Mouse (Mus musculus) C2C12 (cell line): ENCODE measurements around the gene Mlkl. TPM values are rescaled to one million over a fixed set of nuclear protein-coding genes. Genes with fewer than 3 reads are reported as not detected.

Source experiments
- H3K27me3 ChIP-seq: one replicate; pipeline ENCODE4 v1.6.1; 2011; ENCODE audit not compliant: control insufficient read depth, insufficient read depth, insufficient read length
- H3K36me3 ChIP-seq: one replicate; pipeline ENCODE4 v1.6.1; 2011; ENCODE audit not compliant: control insufficient read depth, insufficient read depth
- H3K4me3 ChIP-seq: one replicate; pipeline ENCODE4 v1.5.1; 2011; ENCODE audit warnings: mild to moderate bottlenecking, control low read depth; ENCODE audit not compliant: poor library complexity, insufficient read depth, severe bottlenecking
- H3K79me2 ChIP-seq: one replicate; pipeline ENCODE4 v1.6.1; 2011; ENCODE audit not compliant: control insufficient read depth, insufficient read depth
- H3K79me3 ChIP-seq: one replicate; pipeline ENCODE4 v1.6.1; 2011; ENCODE audit warnings: low read depth, control low read depth
- H3ac ChIP-seq: one replicate; pipeline ENCODE3; 2011; ENCODE audit warnings: low read depth; ENCODE audit not compliant: control insufficient read depth, insufficient read length
- CEBPB ChIP-seq: IDR thresholded peaks from one replicate; pipeline ENCODE4 v1.6.1; 2011; ENCODE audit warnings: low read depth, mild to moderate bottlenecking, control low read depth, moderate library complexity
- CTCF ChIP-seq: IDR thresholded peaks from one replicate; pipeline ENCODE4 v1.5.1; 2011; ENCODE audit not compliant: control insufficient read depth, insufficient read depth, insufficient read length
- FOSL1 ChIP-seq: IDR thresholded peaks from one replicate; pipeline ENCODE4 v1.8.0; 2011; ENCODE audit warnings: mild to moderate bottlenecking, low read length; ENCODE audit not compliant: poor library complexity, insufficient read depth, severe bottlenecking
- MAX ChIP-seq: IDR thresholded peaks from one replicate; pipeline ENCODE4 v1.6.1; 2011; ENCODE audit warnings: mild to moderate bottlenecking, control low read depth
- MYOD1 ChIP-seq: IDR thresholded peaks from one replicate; pipeline ENCODE4 v1.6.1; 2011; ENCODE audit warnings: low read depth; ENCODE audit not compliant: control insufficient read depth, insufficient read length
- MYOG ChIP-seq: IDR thresholded peaks from one replicate; pipeline ENCODE4 v1.6.1; 2011; ENCODE audit not compliant: control insufficient read depth, insufficient read length; ENCODE audit errors: extremely low read depth
- USF1 ChIP-seq: IDR thresholded peaks from one replicate; pipeline ENCODE4 v1.6.1; 2011; ENCODE audit warnings: low read depth, mild to moderate bottlenecking, control low read depth, moderate library complexity
- long read RNA-seq, 2 experiments: library from polyadenylated mRNA; unstranded; transcript quantifications; one replicate each; pipeline ENCODE4 v2.0.0; 2019 to 2020
- polyA plus RNA-seq: library from polyadenylated mRNA; unstranded; fragments of >200 nt; fragmentation: generic; extraction: Trizol; gene quantifications from one replicate; pipeline ENCODE4 v1.2.1, GENCODE M21; 2012; ENCODE audit warnings: missing spikeins

The Mlkl gene
- polyA plus RNA-seq: 20.1 TPM
- long read RNA-seq, experiment 1, transcript Mlkl-202 (11 exons, 1,976 nt): major isoform, 22 of 27 reads
- long read RNA-seq, experiment 1, partial matches to known transcripts: 0 of 27 reads
- long read RNA-seq, experiment 1, other reads (novel, unspliced or antisense): 4 of 27 reads
- long read RNA-seq, experiment 2, transcript Mlkl-201 (11 exons, 2,003 nt): minor isoform, 10 of 182 reads
- long read RNA-seq, experiment 2, transcript Mlkl-202 (11 exons, 1,976 nt): major isoform, 154 of 182 reads
- long read RNA-seq, experiment 2, partial matches to known transcripts: 1 of 182 reads
- long read RNA-seq, experiment 2, other reads (novel, unspliced or antisense): 17 of 182 reads

- Histone ChIP-seq H3ac (peak within 1 kb of the TSS; percentile 52), H3K36me3 (peaks cover 13% of the 10 kb centered on the region), H3K27me3 (no peaks in the 10 kb centered on the region), H3K79me2 (peaks cover 46% of the 10 kb centered on the region), H3K79me3 (peaks cover 28% of the 10 kb centered on the region), H3K4me3 (peak within 1 kb of the TSS; percentile 61)
- TF ChIP-seq MYOG: no peak
- peak; percentile 20 for TF ChIP-seq MAX
These were observed at the start of gene Mlkl for GRCm38 (mm10) chr8:111337890-111338347. Gene Mlkl (minus strand): TSS chr8:111338177.

- TF ChIP-seq USF1 (no peak), FOSL1 (no peak), MYOG (no peak), MYOD1 (no peak), CEBPB (no peak), MAX (no peak), CTCF (no peak)
- no peaks in the 10 kb centered on the region for H3K79me2 ChIP-seq
These were observed 47.9 kb upstream of the Mlkl start for GRCm38 (mm10) chr8:111385915-111386314.

GRCm38 (mm10) chr8:111384628-111385027 lies 46.7 kb upstream of the Mlkl start:
- no peak overlapping the region for H3ac ChIP-seq
- no peaks in the 10 kb centered on the region for H3K36me3 ChIP-seq
- H3K79me2 ChIP-seq: no peaks in the 10 kb centered on the region
- H3K4me3 ChIP-seq: no peak overlapping the region
- TF ChIP-seq USF1: no peak
- H3K27me3 ChIP-seq: peaks cover 17% of the 10 kb centered on the region
- H3K79me3 ChIP-seq: no peaks in the 10 kb centered on the region

More at GRCm38 (mm10) chr8:111385915-111386314, 47.9 kb upstream of the Mlkl start:
- Histone ChIP-seq H3ac (no peak overlapping the region), H3K27me3 (peaks cover 17% of the 10 kb centered on the region), H3K36me3 (no peaks in the 10 kb centered on the region), H3K4me3 (no peak overlapping the region), H3K79me3 (no peaks in the 10 kb centered on the region)

- no peak overlapping the region for H3ac ChIP-seq
- no peak overlapping the region for H3K4me3 ChIP-seq
- TF ChIP-seq CEBPB: no peak
- no peak for TF ChIP-seq MYOG
- TF ChIP-seq CTCF: no peak
- H3K36me3 ChIP-seq: no peaks in the 10 kb centered on the region
- no peaks in the 10 kb centered on the region for H3K79me2 ChIP-seq
- H3K79me3 ChIP-seq: no peaks in the 10 kb centered on the region
- peaks cover 10% of the 10 kb centered on the region for H3K27me3 ChIP-seq
These were observed 37.2 kb upstream of the Mlkl start for GRCm38 (mm10) chr8:111375192-111375591.

- no peaks in the 10 kb centered on the region for H3K79me3 ChIP-seq
- TF ChIP-seq MYOD1 (no peak), MYOG (no peak), CEBPB (no peak), CTCF (no peak), USF1 (no peak), FOSL1 (no peak), MAX (no peak)
- H3K79me2 ChIP-seq: no peaks in the 10 kb centered on the region
- H3K27me3 ChIP-seq: peaks cover 6% of the 10 kb centered on the region
- H3K4me3 ChIP-seq: no peak overlapping the region
- no peaks in the 10 kb centered on the region for H3K36me3 ChIP-seq
- H3ac ChIP-seq: no peak overlapping the region
These were observed 31.7 kb upstream of the Mlkl start for GRCm38 (mm10) chr8:111369711-111370110.

- TF ChIP-seq USF1 (no peak), MYOG (no peak), FOSL1 (no peak), MYOD1 (no peak), CEBPB (no peak), MAX (no peak), CTCF (no peak)
- Histone ChIP-seq H3ac (no peak overlapping the region), H3K36me3 (no peaks in the 10 kb centered on the region), H3K79me2 (no peaks in the 10 kb centered on the region), H3K79me3 (no peaks in the 10 kb centered on the region), H3K27me3 (peaks cover 7% of the 10 kb centered on the region), H3K4me3 (no peak overlapping the region)
These were observed 29.4 kb upstream of the Mlkl start for GRCm38 (mm10) chr8:111367350-111367749.
